Mouse (Mus musculus) mouse embryonic stem cell (cell line): ENCODE measurements around the gene Sptbn1.

Source experiments
- in situ Hi-C, 2 experiments: fragments of 300-500 bp; cut with MboI; formaldehyde crosslinking; loops; 1 replicate in 1 of 2; 3 replicates in 1 of 2; pipeline ENCODE4 v1.14.3; 2019 to 2020; ENCODE audit warnings: low sequenced_read_pairs in 2 of 2, low pct_unique_long_range_greater_than_20kb in 1 of 2, mixed read lengths in 1 of 2; ENCODE audit not compliant: unreplicated experiment in 1 of 2

The Sptbn1 gene

GRCm38 (mm10) chr11:30230330-30230771 is 37.6 kb downstream of the Sptbn1 start:
- in situ Hi-C loops = loop anchor here (10.0 to 25.0 kb wide), 2 partner anchors 424 to 582 kb away; no protein-coding TSS in a partner anchor

DNA sequence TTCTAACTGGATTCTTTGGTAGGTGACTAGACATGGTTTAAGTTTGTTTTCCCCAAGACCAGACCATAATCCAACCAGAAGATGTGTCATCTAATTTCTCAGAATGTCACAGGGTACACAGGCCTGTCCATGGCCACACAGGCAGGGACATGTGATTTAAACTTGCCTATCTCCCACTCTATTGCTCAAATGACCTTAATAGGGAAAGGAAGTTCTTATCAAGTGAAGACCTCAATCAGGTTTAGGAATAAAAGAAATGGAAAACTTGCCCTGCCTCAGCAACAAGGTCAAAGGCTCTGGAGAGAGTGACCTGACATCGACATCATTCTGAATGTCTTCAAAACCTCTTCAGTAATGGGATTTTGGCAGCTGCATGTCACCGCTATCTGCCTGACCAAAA is 41.2 kb downstream of the Sptbn1 start:
- in situ Hi-C loops = loop anchor here in 1 of 2 experiments (10.0 to 25.0 kb wide), 2 partner anchors 132 to 586 kb away; no protein-coding TSS in a partner anchor

GRCm38 (mm10) chr11:30224599-30224998 is 43.4 kb downstream of the Sptbn1 start:
- in situ Hi-C loops = loop anchor here in 1 of 2 experiments (10.0 kb wide), 1 partner anchor 130 kb away; no protein-coding TSS in a partner anchor

GRCm38 (mm10) chr11:30222636-30223035 is 45.3 kb downstream of the Sptbn1 start:
- in situ Hi-C loops = loop anchor here in 1 of 2 experiments (10.0 kb wide), 1 partner anchor 128 kb away; no protein-coding TSS in a partner anchor

- in situ Hi-C loops = loop anchor here in 1 of 2 experiments (10.0 kb wide), 1 partner anchor 126 kb away; no protein-coding TSS in a partner anchor
Measured at GRCm38 (mm10) chr11:30221043-30221442, 46.9 kb downstream of the Sptbn1 start.

GRCm38 (mm10) chr11:30218386-30218785 is 49.6 kb downstream of the Sptbn1 start:
- in situ Hi-C loops = no loop called here

DNA sequence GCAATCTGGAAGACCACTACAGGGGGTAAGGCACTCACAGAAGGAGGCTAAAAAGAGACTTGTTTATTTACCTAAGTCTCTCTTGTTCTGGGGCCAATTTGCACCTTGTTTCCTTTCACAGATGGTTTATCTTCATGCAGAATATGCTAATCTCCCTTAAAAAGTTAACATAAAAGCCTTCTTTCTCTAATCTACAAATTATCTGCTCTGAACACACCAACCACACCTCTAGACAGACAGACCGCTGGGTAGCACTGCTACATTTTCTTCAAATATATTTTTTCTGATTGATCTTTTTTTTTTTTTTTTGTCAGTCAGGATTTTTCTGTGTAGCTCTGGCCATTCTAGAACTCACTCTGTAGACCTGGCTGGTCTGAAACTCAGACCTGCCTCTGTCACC is 50.5 kb downstream of the Sptbn1 start:
- in situ Hi-C loops = no loop called here

DNA sequence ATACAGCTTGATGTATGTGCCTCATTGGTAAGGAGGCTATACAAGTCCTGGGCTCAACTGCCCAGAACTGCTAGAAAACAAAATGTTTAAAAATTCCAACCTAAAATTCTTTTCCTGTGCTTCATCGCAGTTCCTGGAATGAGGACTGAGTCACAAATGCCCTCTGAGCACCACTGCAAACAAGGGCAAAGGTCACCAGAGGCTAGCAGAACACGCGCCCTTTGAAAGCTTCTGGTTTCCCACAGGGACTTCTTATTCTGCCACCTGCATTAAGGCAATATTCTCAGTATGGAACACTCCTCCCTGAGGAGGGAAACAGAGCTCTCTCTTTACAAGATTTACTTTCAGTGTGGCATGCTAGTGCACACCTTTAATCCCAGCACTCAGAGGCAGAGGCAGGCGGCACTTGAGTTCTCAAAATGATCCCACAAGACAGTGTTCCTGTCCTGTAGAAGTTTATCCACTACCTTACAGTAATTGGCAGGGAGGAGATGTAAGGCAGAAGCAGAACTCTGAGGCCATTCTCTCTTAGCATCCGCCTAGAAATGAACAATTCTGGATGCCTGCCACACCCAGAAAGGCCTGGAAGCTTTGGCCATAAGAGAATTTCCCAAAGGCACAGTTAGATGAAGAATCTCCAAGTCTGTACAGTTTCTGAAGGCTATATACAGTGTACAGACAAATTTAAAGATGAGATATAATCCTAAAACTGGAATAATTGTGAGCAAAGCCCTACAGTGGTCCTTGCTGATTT is 56.1 kb downstream of the Sptbn1 start:
- in situ Hi-C loops = no loop called here

GRCm38 (mm10) chr11:30211141-30211540 is 56.8 kb downstream of the Sptbn1 start:
- in situ Hi-C loops = no loop called here

DNA sequence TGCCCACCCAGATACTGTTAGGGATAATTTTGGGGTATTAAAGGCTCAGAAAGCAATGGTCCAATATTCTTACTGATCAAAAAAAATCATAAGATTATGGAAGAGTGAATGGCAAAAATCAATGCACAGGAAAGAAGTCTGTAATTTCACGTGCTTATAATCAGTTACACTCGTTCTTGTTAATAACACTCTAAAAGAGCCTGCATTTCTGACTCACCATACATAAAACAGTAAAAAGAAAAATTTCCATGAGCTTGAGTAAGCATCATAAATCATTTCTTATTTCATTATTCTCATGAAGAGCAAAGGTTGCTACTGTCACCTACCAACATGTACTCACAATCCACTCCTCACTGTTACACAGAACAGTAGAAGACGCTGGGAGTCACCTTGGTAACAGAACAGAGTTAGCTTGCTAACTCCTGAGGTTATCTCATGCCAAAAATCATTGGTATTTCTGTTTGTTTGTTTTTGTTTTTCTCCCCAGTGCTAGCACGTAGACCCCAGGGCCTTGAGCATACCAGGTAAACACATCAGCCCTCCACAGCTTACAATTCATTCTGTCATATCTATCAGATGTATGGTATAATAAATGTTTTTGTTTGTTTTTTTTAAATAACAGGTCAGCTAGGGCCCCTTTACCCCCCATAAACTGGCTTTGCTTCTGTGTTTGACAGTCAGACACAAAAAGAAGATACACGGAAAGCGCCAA is 57.7 kb downstream of the Sptbn1 start:
- in situ Hi-C loops = no loop called here

GRCm38 (mm10) chr11:30209495-30209894 is 58.5 kb downstream of the Sptbn1 start:
- in situ Hi-C loops = loop anchor here in 1 of 2 experiments (5.0 kb wide), 1 partner anchor 107 kb away; no protein-coding TSS in a partner anchor

DNA sequence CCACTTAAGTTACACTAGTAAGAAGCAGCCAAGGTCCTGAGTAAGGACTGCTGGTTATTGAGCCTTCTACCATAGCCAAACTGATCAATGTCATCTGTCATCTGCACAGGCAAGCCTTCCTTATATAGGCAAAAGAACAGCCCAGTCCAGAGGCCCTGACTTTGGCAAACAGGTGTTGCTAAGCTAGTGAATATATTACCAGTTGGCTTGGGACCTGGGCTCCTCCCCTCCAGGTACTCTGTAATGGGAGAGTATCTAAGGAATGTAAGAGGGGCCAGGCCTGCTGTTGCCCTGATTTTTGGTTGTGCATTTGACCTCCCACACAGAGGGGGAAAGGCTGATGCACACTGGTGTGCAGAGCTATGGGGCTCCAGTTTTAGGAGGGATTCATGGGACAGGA is 63.6 kb downstream of the Sptbn1 start:
- in situ Hi-C loops = no loop called here

GRCm38 (mm10) chr11:30200391-30200790 is 67.6 kb downstream of the Sptbn1 start:
- in situ Hi-C loops = no loop called here

DNA sequence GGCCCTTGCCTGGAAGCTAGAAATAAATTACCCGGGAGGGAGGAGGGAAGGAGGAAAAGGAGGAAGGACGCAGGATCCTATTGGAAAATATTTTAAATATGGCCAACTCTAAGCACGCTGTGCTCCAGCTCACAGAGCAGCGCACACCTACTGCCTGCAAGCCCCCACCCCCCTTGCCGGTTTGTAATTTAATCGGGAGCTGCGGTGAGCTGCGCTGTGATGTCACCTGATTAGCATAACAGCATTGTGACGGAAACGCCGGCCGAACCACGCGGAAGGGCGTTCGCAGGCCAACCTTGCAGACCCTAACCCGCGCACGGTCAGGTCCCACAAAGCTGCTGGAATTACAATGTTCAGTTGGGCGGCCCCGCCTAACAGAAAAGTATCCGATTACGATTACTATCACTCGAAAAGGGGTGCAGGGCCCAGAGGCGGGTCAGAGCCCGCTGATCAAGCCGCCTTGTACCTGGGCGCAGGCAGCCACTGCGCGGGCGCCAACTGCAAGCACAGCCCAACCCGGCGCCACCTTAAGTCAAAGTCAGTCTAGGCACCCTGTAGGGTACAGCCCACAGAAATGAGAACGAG is 69.8 kb downstream of the Sptbn1 start:
- in situ Hi-C loops = no loop called here

- in situ Hi-C loops = no loop called here
Measured at GRCm38 (mm10) chr11:30197564-30198090, 70.3 kb downstream of the Sptbn1 start.

GRCm38 (mm10) chr11:30196368-30197070 is 71.5 kb downstream of the Sptbn1 start:
- in situ Hi-C loops = no loop called here

GRCm38 (mm10) chr11:30195756-30196155 is 72.2 kb downstream of the Sptbn1 start:
- in situ Hi-C loops = no loop called here

DNA sequence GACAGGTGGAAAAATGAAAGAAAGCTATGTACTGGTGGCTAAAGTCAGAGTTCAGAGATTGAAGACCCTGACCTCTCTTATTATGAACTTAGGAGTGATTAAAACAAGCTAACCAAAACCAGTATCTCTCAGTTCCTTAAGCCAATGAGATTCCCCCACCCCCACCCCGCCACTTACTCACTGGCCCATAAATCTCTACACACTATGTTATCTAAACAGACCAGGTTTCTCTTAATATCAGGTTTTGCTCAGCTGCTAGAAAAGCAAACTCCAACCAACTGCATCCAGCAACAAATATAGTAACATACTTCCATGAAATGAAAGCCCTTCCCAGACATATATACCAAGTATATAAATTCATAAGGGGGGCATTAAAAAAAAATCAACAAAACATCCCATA is 73.2 kb downstream of the Sptbn1 start:
- in situ Hi-C loops = no loop called here
